Mouse (Mus musculus) hindlimb bud, embryonic 11.5 days (tissue): ENCODE data around the gene Ccm2.

Experiments
- DNase-seq: peaks from one replicate; pipeline ENCODE4 v3.0.0-alpha.2; 2012; ENCODE audit warnings: low read depth, low spot score; ENCODE audit errors: extremely low spot score

Gene Ccm2

GRCm38 (mm10) chr11:6644566-6644965 is 97.9 kb downstream of the Ccm2 start:
- no peak for DNase-seq
